Mouse (Mus musculus): ENCODE results near the gene Fam173b. TPM values are rescaled to one million over a fixed set of nuclear protein-coding genes. Genes with fewer than 3 reads are reported as not detected.

Gene Fam173b
- polyA plus RNA-seq, 2 experiments: 6.7 to 7.9 TPM

GRCm38 (mm10) chr15:31569325-31570022 is 32.2 kb upstream of the Fam173b start:
- no peak for TF ChIP-seq EP300 (IDR thresholded peaks at IDR 0.05; ENCODE audit: low read depth)
- no peak for TF ChIP-seq CTCF (IDR thresholded peaks at IDR 0.05; ENCODE audit: low read depth)
- H3K27ac ChIP-seq: no peak overlapping the region
- no peaks in the 10 kb centered on the region for H3K9me3 ChIP-seq (ENCODE audit: control insufficient read depth, low read length)
- no peaks in the 10 kb centered on the region for H3K27me3 ChIP-seq (ENCODE audit: control insufficient read depth, insufficient read depth, low read length)
- H3K4me2 ChIP-seq (ENCODE audit: low read depth): peak overlapping the region; percentile 20; the same call in 1 of the 2 replicates
- no peak for ATAC-seq (ENCODE audit: insufficient read depth)
- no peaks in the 10 kb centered on the region for H3K36me3 ChIP-seq (replicated peaks; ENCODE audit: control insufficient read depth, insufficient read depth, low read depth)
- 59% methylated on average over 9 of the region's 9 CpGs for WGBS (ENCODE audit: insufficient replicate concordance)
- no peak for DNase-seq (ENCODE audit: low read depth in 3 of 3, low spot score in 3 of 3)
- H3K9ac ChIP-seq (replicated peaks): no peak overlapping the region
- H3K4me1 ChIP-seq (replicated peaks; ENCODE audit: control insufficient read depth in 2 of 2, insufficient read depth in 2 of 2, low read length in 1 of 2): peaks cover 9 to 31% of the 10 kb centered on the region in 2 experiments
- no peak overlapping the region for H3K4me3 ChIP-seq (ENCODE audit: insufficient read depth in 1 of 2, low read depth in 2 of 2, low read length in 2 of 2)

DNA sequence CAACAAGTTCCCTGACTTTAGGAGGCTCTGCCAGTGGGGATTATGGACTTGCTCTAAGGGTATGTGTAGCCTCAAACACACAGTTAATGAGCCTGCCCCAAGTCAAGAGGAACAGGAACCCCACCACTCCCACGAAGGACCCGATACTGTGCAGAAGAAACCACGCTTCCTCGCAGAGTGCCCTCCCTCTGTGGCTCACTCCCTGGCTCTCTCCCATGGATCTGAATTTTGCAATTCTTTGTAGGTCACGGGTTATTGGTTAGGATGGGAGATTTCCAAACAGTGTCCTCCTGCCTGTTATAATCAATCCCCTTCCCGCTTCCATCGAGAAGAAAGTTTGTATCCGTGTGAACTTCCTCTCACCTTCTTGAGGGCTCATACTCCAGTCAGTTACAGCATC is 30.7 kb upstream of the Fam173b start:
- H3K4me2 ChIP-seq (ENCODE audit: low read depth): no peak overlapping the region
- H3K36me3 ChIP-seq (replicated peaks; ENCODE audit: control insufficient read depth, insufficient read depth, low read depth): no peaks in the 10 kb centered on the region
- H3K9me3 ChIP-seq (ENCODE audit: control insufficient read depth, low read length): no peaks in the 10 kb centered on the region
- peaks cover 9 to 31% of the 10 kb centered on the region in 2 experiments for H3K4me1 ChIP-seq (replicated peaks; ENCODE audit: control insufficient read depth in 2 of 2, insufficient read depth in 2 of 2, low read length in 1 of 2)
- no peak overlapping the region for H3K27ac ChIP-seq
- no peak overlapping the region for H3K4me3 ChIP-seq (ENCODE audit: insufficient read depth in 1 of 2, low read depth in 2 of 2, low read length in 2 of 2)
- H3K27me3 ChIP-seq (ENCODE audit: control insufficient read depth, insufficient read depth, low read length): no peaks in the 10 kb centered on the region
- DNase-seq (ENCODE audit: low read depth in 3 of 3, low spot score in 3 of 3) (no peak), ATAC-seq (ENCODE audit: insufficient read depth) (no peak)
- H3K9ac ChIP-seq (replicated peaks): no peak overlapping the region
- WGBS (ENCODE audit: insufficient replicate concordance): 54% methylated on average over 8 of the region's 8 CpGs
- no peak for TF ChIP-seq CTCF (IDR thresholded peaks at IDR 0.05; ENCODE audit: low read depth)
- TF ChIP-seq EP300 (IDR thresholded peaks at IDR 0.05; ENCODE audit: low read depth): no peak

GRCm38 (mm10) chr15:31571906-31572722 is 29.5 kb upstream of the Fam173b start:
- WGBS (ENCODE audit: insufficient replicate concordance): 75% methylated on average over 16 of the region's 16 CpGs
- ATAC-seq (ENCODE audit: insufficient read depth) (no peak), DNase-seq (ENCODE audit: low read depth in 3 of 3, low spot score in 3 of 3) (no peak)
- Histone ChIP-seq H3K9ac (replicated peaks) (no peak overlapping the region), H3K36me3 (replicated peaks; ENCODE audit: control insufficient read depth, insufficient read depth, low read depth) (no peaks in the 10 kb centered on the region), H3K27me3 (ENCODE audit: control insufficient read depth, insufficient read depth, low read length) (no peaks in the 10 kb centered on the region), H3K4me2 (ENCODE audit: low read depth) (no peak overlapping the region), H3K4me3 (ENCODE audit: insufficient read depth in 1 of 2, low read depth in 2 of 2, low read length in 2 of 2) (no peak overlapping the region), H3K27ac (no peak overlapping the region), H3K4me1 (replicated peaks; ENCODE audit: control insufficient read depth in 2 of 2, insufficient read depth in 2 of 2, low read length in 1 of 2) (peaks cover 9 to 30% of the 10 kb centered on the region in 2 experiments), H3K9me3 (ENCODE audit: control insufficient read depth, low read length) (no peaks in the 10 kb centered on the region)
- TF ChIP-seq CTCF (IDR thresholded peaks at IDR 0.05; ENCODE audit: low read depth) (no peak), EP300 (IDR thresholded peaks at IDR 0.05; ENCODE audit: low read depth) (no peak)

DNA sequence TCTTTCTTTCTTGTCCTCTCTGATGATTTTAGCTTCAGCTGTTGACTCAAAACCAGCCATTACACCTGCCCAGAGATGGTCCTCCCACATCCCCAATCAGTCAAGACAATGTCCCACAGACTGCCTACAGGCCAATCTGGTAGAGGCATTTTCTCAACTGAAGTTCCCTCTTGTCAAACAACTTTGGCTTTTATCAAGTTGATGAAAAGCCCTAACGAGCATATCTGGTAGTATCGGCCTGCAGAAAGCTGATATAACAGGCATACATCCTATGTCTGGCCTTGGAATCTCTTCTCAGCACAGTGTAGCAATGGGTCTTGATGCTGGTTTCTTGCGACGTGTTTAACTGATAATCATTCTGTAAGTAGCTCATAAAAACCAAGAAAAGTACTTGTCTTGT is 28.4 kb upstream of the Fam173b start:
- peak; percentile 83 for ATAC-seq (ENCODE audit: insufficient read depth)
- H3K4me1 ChIP-seq (replicated peaks; ENCODE audit: control insufficient read depth in 2 of 2, insufficient read depth in 2 of 2, low read length in 1 of 2): peaks cover 9 to 28% of the 10 kb centered on the region in 2 experiments
- H3K9ac ChIP-seq (replicated peaks): no peak overlapping the region
- no peak overlapping the region for H3K4me2 ChIP-seq (ENCODE audit: low read depth)
- H3K9me3 ChIP-seq (ENCODE audit: control insufficient read depth, low read length): no peaks in the 10 kb centered on the region
- WGBS (ENCODE audit: insufficient replicate concordance): 17% methylated on average over 4 of the region's 4 CpGs
- no peak for TF ChIP-seq CTCF (IDR thresholded peaks at IDR 0.05; ENCODE audit: low read depth)
- TF ChIP-seq EP300 (IDR thresholded peaks at IDR 0.05; ENCODE audit: low read depth): peak; percentile 80
- H3K36me3 ChIP-seq (replicated peaks; ENCODE audit: control insufficient read depth, insufficient read depth, low read depth): no peaks in the 10 kb centered on the region
- no peak overlapping the region; the same call in 1 of the 2 replicates for H3K27ac ChIP-seq
- peak in 1 of 3 experiments; percentile 28 for DNase-seq (ENCODE audit: low read depth in 3 of 3, low spot score in 3 of 3)
- H3K4me3 ChIP-seq (ENCODE audit: insufficient read depth in 1 of 2, low read depth in 2 of 2, low read length in 2 of 2): no peak overlapping the region
- no peaks in the 10 kb centered on the region for H3K27me3 ChIP-seq (ENCODE audit: control insufficient read depth, insufficient read depth, low read length)

DNA sequence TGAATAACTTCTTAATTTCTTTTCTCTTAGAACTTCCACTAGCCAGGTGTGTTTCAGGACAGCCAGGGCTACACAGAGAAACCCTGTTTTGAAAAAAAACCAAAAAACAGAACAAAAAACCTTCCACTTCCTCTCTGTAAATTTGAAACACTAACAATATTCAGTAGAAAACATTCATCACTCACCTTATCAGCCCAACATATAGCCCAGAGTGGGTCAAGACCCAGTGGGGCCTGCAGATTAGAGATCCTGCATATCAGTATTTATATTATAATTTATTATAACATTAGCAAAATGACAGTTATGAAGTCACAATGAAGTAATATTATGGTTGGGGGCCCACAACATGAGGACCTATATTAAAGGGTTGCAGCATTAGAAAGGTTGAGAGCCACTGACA is 28.0 kb upstream of the Fam173b start:
- no peak overlapping the region for H3K4me2 ChIP-seq (ENCODE audit: low read depth)
- no peak for DNase-seq (ENCODE audit: low read depth in 3 of 3, low spot score in 3 of 3)

More for the DNA sequence above, 28.0 kb upstream of the Fam173b start:
- H3K9me3 ChIP-seq (ENCODE audit: control insufficient read depth, low read length): no peaks in the 10 kb centered on the region
- TF ChIP-seq CTCF (IDR thresholded peaks at IDR 0.05; ENCODE audit: low read depth) (no peak), EP300 (IDR thresholded peaks at IDR 0.05; ENCODE audit: low read depth) (no peak)
- H3K27ac ChIP-seq: no peak overlapping the region
- peaks cover 9 to 28% of the 10 kb centered on the region in 2 experiments for H3K4me1 ChIP-seq (replicated peaks; ENCODE audit: control insufficient read depth in 2 of 2, insufficient read depth in 2 of 2, low read length in 1 of 2)
- ATAC-seq (ENCODE audit: insufficient read depth): peak; percentile 66; the same call in 1 of the 2 replicates
- no peaks in the 10 kb centered on the region for H3K36me3 ChIP-seq (replicated peaks; ENCODE audit: control insufficient read depth, insufficient read depth, low read depth)
- H3K9ac ChIP-seq (replicated peaks): no peak overlapping the region
- no peak overlapping the region for H3K4me3 ChIP-seq (ENCODE audit: insufficient read depth in 1 of 2, low read depth in 2 of 2, low read length in 2 of 2)
- no peaks in the 10 kb centered on the region for H3K27me3 ChIP-seq (ENCODE audit: control insufficient read depth, insufficient read depth, low read length)
